Mouse (Mus musculus) heart, embryonic 11.5 days (tissue): ENCODE results near the gene Angptl4. TPM values are rescaled to one million over a fixed set of nuclear protein-coding genes. Genes with fewer than 3 reads are reported as not detected.

Source experiments
- ATAC-seq: fragments of 200-750 bp; cut with Nextera tagmentation; replicated peaks from 2 replicates; pipeline ENCODE4 v1.8.0; 2017; ENCODE audit warnings: moderate library complexity; ENCODE audit not compliant: insufficient number of reproducible peaks, low FRiP score, low TSS enrichment
- H3K27ac ChIP-seq: fragments of 300-500 bp; sonication (generic); 2 replicates; pipeline ENCODE4 v1.5.1; 2014; ENCODE audit warnings: mild to moderate bottlenecking, low read depth, low read length
- H3K27me3 ChIP-seq: fragments of 300-500 bp; sonication (generic); 2 replicates; pipeline ENCODE4 v1.6.1; 2014; ENCODE audit warnings: mild to moderate bottlenecking, low read length, mixed read lengths; ENCODE audit not compliant: control insufficient read depth, insufficient read depth
- H3K36me3 ChIP-seq: fragments of 300-500 bp; sonication (generic); 2 replicates; pipeline ENCODE4 v1.6.1; 2014; ENCODE audit warnings: mild to moderate bottlenecking, low read length, moderate library complexity, mixed read lengths; ENCODE audit not compliant: control insufficient read depth, insufficient read depth
- H3K4me1 ChIP-seq: fragments of 300-500 bp; sonication (generic); 2 replicates; pipeline ENCODE4 v1.6.1; 2014; ENCODE audit warnings: low read length; ENCODE audit not compliant: control insufficient read depth, insufficient read depth
- H3K4me2 ChIP-seq: fragments of 300-500 bp; sonication (generic); 2 replicates; pipeline ENCODE4 v1.6.1; 2014; ENCODE audit warnings: mild to moderate bottlenecking, moderate library complexity
- H3K4me3 ChIP-seq: fragments of 300-500 bp; sonication (generic); 2 replicates; pipeline ENCODE4 v1.5.1; 2014; ENCODE audit warnings: low read depth, low read length
- H3K9ac ChIP-seq: fragments of 300-500 bp; sonication (generic); 2 replicates; pipeline ENCODE4 v1.6.1; 2014; ENCODE audit warnings: mild to moderate bottlenecking, low read depth, low read length, moderate library complexity
- H3K9me3 ChIP-seq: fragments of 300-500 bp; sonication (generic); replicated peaks from 2 replicates; pipeline ENCODE4 v1.6.1; 2016; ENCODE audit warnings: low read length; ENCODE audit not compliant: control insufficient read depth
- WGBS: fragments of 180-500 bp; shearing (Covaris S2); extraction: QIAGEN DNeasy Blood & Tissue Kit; methylation state at CpG from one replicate; pipeline ENCODE4 v1.1.7; 2014; ENCODE audit not compliant: insufficient replicate concordance; 5-methylcytosine and 5-hydroxymethylcytosine counted together
- polyA plus RNA-seq: library from polyadenylated mRNA; unstranded; fragments of >200 nt; fragmentation: Nextera tagmentation; extraction: Ambion mirVana; gene quantifications from 2 replicates; pipeline ENCODE4 v1.2.1, GENCODE M21; 2014

The Angptl4 gene
- polyA plus RNA-seq, 1 experiment from 2014 or later = 10.5 TPM

- Histone ChIP-seq H3K9me3 (no peaks in the 10 kb centered on the region), H3K4me2 (peak overlapping the region; percentile 83; the same call in 1 of the 2 replicates), H3K36me3 (peaks cover 19% of the 10 kb centered on the region), H3K27me3 (no peaks in the 10 kb centered on the region), H3K4me1 (peaks cover 13% of the 10 kb centered on the region), H3K9ac (no peak overlapping the region), H3K4me3 (no peak overlapping the region), H3K27ac (no peak overlapping the region)
- 76% methylated on average over 1 of the region's 1 CpGs for WGBS
- no peak for ATAC-seq
These were observed 40.9 kb upstream of the Angptl4 start for GRCm38 (mm10) chr17:33822436-33822959.

DNA sequence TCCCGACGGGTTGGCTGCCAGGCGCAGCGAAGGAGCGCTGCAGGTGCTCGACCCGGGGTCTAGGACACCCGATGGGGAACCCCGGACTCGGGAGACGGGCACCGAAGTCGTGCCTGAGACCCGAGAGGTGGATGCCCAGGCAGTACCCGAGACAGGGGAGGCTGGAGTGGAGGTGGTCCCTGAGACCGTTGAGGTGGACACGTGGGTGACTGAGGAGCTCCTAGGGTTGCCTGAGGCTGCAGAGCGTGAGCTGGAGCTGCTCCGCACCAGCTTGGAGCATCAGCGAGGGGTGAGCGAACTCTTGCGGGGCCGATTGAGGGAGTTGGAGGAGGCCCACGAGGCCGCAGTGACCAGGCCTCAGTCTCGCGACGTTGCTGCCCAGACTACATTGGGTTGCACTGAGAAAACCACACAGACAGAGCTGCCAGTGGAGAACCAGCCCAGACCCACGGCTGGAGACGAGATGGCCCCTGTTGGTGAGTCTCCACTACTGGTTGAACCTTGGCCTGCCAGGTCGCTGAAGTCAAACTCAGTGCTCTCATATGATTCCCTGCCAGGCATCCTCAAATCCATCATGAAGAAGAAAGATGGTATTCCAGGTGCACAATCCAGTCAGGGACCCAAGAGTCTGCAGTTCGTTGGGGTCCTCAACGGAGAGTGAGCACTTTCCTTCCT is 36.5 kb upstream of the Angptl4 start:
- H3K4me3 ChIP-seq = peak overlapping the region; percentile 61
- H3K4me2 ChIP-seq = peak overlapping the region; percentile 92
- 17% methylated on average over 33 of the region's 33 CpGs for WGBS
- peaks cover 19% of the 10 kb centered on the region for H3K36me3 ChIP-seq
- H3K9ac ChIP-seq = peak overlapping the region; percentile 77
- no peaks in the 10 kb centered on the region for H3K9me3 ChIP-seq
- H3K27me3 ChIP-seq = peaks cover 5% of the 10 kb centered on the region
- ATAC-seq = peak; percentile 35
- H3K4me1 ChIP-seq = peaks cover 10% of the 10 kb centered on the region
- H3K27ac ChIP-seq = peak overlapping the region; percentile 60; the same call in 1 of the 2 replicates

DNA sequence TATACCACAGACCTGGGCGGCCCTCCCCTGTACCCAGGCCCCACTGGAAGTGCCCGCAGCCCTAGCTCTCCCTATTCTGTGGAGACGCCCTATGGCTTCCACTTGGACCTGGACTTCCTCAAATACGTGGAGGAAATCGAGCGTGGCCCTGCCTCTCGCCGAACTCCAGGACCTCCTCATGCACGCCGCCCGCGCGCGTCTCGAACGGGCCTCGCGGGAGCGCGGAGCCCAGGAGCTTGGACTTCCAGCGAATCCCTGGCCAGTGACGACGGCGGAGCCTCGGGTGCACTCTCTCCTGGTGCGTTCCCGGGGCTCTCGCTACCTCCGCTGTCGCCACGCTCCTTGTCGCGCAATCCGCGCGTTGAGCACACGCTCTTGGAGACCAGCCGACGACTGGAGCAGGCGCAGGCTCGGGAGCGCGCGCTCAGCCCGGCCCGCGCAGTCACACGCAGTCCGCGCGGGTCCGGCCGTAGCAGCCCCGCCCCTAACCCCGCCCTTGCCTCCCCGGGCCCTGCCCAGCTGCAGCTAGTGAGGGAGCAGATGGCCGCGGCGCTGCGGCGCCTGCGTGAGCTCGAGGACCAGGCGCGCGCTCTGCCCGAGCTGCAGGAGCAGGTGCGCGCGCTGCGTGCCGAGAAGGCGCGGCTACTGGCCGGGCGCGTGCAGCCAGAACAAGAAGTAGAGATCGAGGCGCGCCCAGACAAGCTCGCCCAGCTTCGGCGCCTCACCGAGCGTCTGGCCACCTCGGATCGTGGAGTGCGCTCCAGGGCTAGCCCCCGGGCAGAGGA is 35.7 kb upstream of the Angptl4 start:
- WGBS = under 1% methylated on average over 88 of the region's 89 CpGs
- ATAC-seq = peak; percentile 95
- Histone ChIP-seq H3K4me1 (peaks cover 14% of the 10 kb centered on the region), H3K36me3 (peaks cover 15% of the 10 kb centered on the region), H3K27me3 (peaks cover 5% of the 10 kb centered on the region), H3K9me3 (no peaks in the 10 kb centered on the region), H3K27ac (peak overlapping the region; percentile 74), H3K4me3 (peak overlapping the region; percentile 61), H3K4me2 (peak overlapping the region; percentile 92), H3K9ac (peak overlapping the region; percentile 84)

- Histone ChIP-seq H3K4me2 (peak overlapping the region; percentile 92), H3K4me1 (peaks cover 14% of the 10 kb centered on the region), H3K27me3 (peaks cover 5% of the 10 kb centered on the region), H3K27ac (no peak overlapping the region), H3K4me3 (peak overlapping the region; percentile 61), H3K9ac (peak overlapping the region; percentile 84; the same call in 1 of the 2 replicates), H3K36me3 (peaks cover 9% of the 10 kb centered on the region), H3K9me3 (no peaks in the 10 kb centered on the region)
- WGBS = 74% methylated on average over 5 of the region's 5 CpGs
- no peak for ATAC-seq
These were observed 35.0 kb upstream of the Angptl4 start for GRCm38 (mm10) chr17:33816612-33817011.

GRCm38 (mm10) chr17:33815399-33815798 is 33.8 kb upstream of the Angptl4 start:
- H3K27ac ChIP-seq = no peak overlapping the region
- H3K4me2 ChIP-seq = no peak overlapping the region
- peaks cover 5% of the 10 kb centered on the region for H3K36me3 ChIP-seq
- 88% methylated on average over 5 of the region's 6 CpGs for WGBS
- H3K9ac ChIP-seq = no peak overlapping the region
- H3K4me3 ChIP-seq = no peak overlapping the region
- ATAC-seq = no peak
- peaks cover 17% of the 10 kb centered on the region for H3K4me1 ChIP-seq
- H3K27me3 ChIP-seq = peaks cover 5% of the 10 kb centered on the region
- H3K9me3 ChIP-seq = no peaks in the 10 kb centered on the region

DNA sequence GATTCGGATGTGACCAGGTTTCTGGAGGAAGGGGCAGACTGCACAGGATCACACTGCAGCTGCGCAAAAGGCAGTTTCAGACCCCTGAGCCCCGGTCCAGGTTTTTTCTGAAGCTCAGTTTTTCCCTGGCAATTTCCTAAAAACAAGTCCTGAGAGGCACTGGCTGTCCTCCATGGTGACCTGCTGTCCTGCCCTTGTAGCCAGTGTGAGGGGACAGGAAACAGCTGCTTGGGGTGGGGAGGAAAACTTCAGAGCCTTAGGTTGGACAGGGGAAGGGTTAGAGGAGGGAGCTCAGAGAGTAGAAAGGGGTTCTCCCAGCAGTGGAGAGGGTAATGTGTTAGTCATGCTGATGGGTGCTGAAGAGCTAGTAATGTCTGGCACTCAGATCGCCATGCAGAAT is 31.4 kb upstream of the Angptl4 start:
- no peak overlapping the region for H3K27ac ChIP-seq
- H3K27me3 ChIP-seq = peaks cover 8% of the 10 kb centered on the region
- whole genome bisulfite sequencing = 55% methylated on average over 4 of the region's 4 CpGs
- no peak overlapping the region for H3K4me3 ChIP-seq
- no peak for ATAC-seq
- peaks cover 15% of the 10 kb centered on the region for H3K4me1 ChIP-seq
- H3K9me3 ChIP-seq = no peaks in the 10 kb centered on the region
- H3K4me2 ChIP-seq = peak overlapping the region; percentile 31; the same call in 1 of the 2 replicates
- no peaks in the 10 kb centered on the region for H3K36me3 ChIP-seq
- no peak overlapping the region for H3K9ac ChIP-seq

DNA sequence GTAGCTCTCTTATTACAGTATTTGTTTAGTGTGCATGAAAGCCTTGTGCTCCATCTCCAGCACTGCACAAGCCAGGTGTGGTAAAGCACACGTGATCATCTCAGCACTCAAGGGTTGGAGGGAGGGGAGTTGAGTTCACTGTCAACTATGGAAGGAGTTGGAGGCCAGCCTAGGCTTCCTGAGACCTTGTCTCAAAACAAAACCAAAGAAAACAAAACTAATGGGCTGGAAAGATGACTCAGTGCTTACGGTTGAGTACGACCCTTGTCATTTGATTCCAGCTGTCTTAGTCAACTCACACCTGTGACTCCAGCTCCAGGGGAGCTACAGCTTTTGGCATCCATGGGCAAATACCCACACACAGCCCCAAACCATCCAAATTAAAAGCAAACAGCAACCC is 30.8 kb upstream of the Angptl4 start:
- Histone ChIP-seq H3K4me2 (peak overlapping the region; percentile 31; the same call in 1 of the 2 replicates), H3K27me3 (peaks cover 8% of the 10 kb centered on the region), H3K4me1 (peaks cover 13% of the 10 kb centered on the region), H3K4me3 (no peak overlapping the region), H3K9ac (no peak overlapping the region), H3K36me3 (no peaks in the 10 kb centered on the region), H3K9me3 (no peaks in the 10 kb centered on the region), H3K27ac (no peak overlapping the region)
- 36% methylated on average over 3 of the region's 3 CpGs for WGBS
- ATAC-seq = no peak

- Histone ChIP-seq H3K27me3 (peaks cover 13% of the 10 kb centered on the region), H3K27ac (peak overlapping the region; percentile 75), H3K9me3 (no peaks in the 10 kb centered on the region), H3K9ac (peak overlapping the region; percentile 66), H3K36me3 (no peaks in the 10 kb centered on the region), H3K4me2 (peak overlapping the region; percentile 88), H3K4me3 (peak overlapping the region; percentile 64), H3K4me1 (peaks cover 9% of the 10 kb centered on the region)
- 4% methylated on average over 7 of the region's 7 CpGs for WGBS
- ATAC-seq = peak; percentile 58
These were observed 29.5 kb upstream of the Angptl4 start for GRCm38 (mm10) chr17:33811142-33811516.
